ENCODE assay signal across 29 mouse cellular contexts in the genomic region with DNA sequence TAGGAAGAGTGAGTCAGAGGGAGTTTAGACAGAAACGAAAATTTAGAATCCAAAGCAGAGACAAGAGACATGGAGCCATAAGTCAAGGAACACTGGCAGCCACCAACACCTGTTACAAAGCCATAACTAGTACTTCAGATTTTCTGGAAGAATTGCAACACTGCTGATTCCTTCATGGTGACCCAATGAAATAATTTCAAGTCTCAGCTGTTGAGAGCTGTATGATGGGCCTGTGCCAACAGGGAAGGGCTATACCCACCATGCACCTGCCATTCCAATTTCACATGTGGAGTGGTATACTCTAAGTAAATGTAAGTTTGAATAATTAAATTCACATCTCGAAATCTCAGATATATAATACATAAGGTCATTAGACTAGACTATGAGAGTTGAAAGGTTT.
"Had no signal": no experiment of that assay in that cellular context is flagged by ENCODE, and none has a peak within 500 bp of the region (broad histone marks: within the 10 kb centered on the region; RNA-seq: fewer than 3 reads in every experiment).

No protein-coding gene starts in this region.

- DNase-seq: heart, postnatal 10 days; heart, postnatal 14 days; heart, postnatal 36 days; heart, postnatal 4 days; kidney, adult 11 months; kidney, adult 18-20 months; kidney, adult 2 months; kidney, adult 8-10 months; kidney, adult 9 months; kidney, postnatal 10 days; kidney, postnatal 14 days; kidney, postnatal 25 days; kidney, postnatal 36 days; kidney, postnatal 4 days; layer of hippocampus, adult 9-11 months; layer of hippocampus, postnatal 36 days had no signal

- H3K27me3 ChIP-seq: heart, embryonic 12.5 days; heart, embryonic 13.5 days; heart, embryonic 15.5 days; hindbrain, embryonic 12.5 days; hindbrain, embryonic 13.5 days; hindbrain, embryonic 15.5 days; intestine, embryonic 15.5 days; kidney, embryonic 15.5 days had no signal

- H3K4me2 ChIP-seq: heart, embryonic 11.5 days; heart, embryonic 12.5 days; heart, embryonic 13.5 days; heart, embryonic 15.5 days; hindbrain, embryonic 12.5 days; hindbrain, embryonic 13.5 days; hindbrain, embryonic 14.5 days; hindbrain, embryonic 15.5 days; intestine, embryonic 15.5 days; kidney, embryonic 15.5 days had no signal

- H3K36me3 ChIP-seq: heart, embryonic 10.5 days; heart, embryonic 12.5 days; heart, embryonic 13.5 days; heart, embryonic 15.5 days; hindbrain, embryonic 10.5 days; hindbrain, embryonic 12.5 days; hindbrain, embryonic 13.5 days; hindbrain, embryonic 15.5 days; intestine, embryonic 15.5 days had no signal

- H3K4me3 ChIP-seq: heart, embryonic 10.5 days; heart, embryonic 12.5 days; heart, embryonic 13.5 days; heart, embryonic 15.5 days; hindbrain, embryonic 10.5 days; hindbrain, embryonic 12.5 days; hindbrain, embryonic 13.5 days; hindbrain, embryonic 15.5 days; intestine, embryonic 15.5 days; kidney, embryonic 15.5 days; layer of hippocampus, adult 2 months had no signal
